Mouse (Mus musculus) thymus, postnatal 25 days (tissue): ENCODE results near the gene Helz.

Experiments used
- DNase-seq: peaks from one replicate; pipeline ENCODE4 v3.0.0; 2022

Helz gene

DNA sequence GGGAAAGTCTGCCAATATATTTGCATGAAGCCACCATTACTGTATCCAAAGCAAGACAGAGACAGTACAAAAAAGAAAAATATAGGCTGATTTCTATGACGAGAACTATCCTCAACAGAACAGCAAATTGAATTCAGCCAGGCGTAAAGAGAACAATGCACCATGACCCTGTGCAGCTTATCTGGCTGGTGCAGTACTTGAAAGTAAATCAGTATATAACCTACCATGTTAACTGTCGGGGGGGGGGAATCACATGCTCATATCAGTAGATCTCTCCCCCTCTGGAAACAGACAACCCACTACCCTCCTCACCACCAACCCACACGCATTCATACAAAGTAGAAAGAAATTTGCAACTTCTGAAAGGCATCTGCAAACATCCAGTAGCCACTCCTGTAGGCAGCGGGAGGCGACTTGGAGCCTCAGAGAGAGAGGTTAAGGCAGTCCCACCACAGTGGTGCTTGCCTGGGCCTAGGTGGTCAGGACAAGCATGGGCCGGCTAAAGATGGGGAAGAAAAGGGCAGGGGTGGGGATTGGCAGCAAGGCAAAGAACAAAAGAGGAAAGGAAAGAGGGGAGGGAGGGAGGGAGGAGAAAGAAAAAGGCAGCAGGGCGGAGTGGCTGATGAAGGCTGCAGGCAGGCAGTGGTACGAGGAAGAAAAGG is 135.1 kb downstream of the Helz start:
- no peak for DNase-seq

DNA sequence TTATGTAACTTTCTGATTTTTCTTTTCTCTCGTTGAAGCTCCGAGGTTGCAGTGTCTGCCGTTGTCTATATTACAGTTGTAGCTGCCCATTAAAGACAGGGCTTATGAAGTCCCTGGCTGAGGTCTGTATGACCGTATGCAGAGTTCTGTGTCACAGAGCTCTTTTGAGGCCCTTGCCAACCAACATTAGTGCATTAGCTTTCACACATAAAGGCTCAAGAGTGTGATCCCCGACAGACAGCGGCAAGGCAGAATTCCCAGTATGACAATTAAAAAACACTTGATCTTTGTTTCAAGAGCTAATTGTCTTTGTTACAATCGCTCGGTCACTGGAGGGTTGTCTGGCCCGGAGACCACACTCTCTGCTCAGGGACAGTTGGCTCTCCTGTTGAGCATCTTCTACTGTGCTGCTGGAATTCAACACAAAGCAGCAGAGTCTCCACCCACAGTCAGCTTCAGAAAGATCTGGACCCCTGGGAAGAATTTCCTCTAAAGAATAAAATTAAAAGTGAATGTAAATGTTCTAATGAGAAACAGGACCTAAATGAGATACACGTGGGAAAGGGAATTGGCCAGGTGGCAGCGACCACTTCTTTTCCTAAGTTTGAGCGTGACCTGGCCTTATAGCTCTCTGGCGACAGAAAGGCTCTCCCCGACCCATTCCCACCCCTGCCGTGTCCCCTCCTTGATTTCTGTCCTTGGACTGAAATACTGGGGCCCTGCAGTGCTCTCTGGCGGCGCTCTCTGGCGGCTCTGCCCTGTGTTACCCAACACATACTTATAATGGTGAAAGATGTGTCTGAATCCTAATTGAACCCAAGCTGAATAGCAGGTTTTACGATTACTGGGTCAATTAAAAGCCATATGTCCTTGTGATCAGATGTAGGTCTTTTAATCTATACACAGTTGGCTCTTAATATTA is 136.1 kb downstream of the Helz start:
- no peak for DNase-seq

- DNase-seq, result no peak
Measured at GRCm38 (mm10) chr11:107686290-107686689, 138.6 kb downstream of the Helz start.

GRCm38 (mm10) chr11:107688480-107688879 is 140.8 kb downstream of the Helz start:
- DNase-seq, result no peak

DNA sequence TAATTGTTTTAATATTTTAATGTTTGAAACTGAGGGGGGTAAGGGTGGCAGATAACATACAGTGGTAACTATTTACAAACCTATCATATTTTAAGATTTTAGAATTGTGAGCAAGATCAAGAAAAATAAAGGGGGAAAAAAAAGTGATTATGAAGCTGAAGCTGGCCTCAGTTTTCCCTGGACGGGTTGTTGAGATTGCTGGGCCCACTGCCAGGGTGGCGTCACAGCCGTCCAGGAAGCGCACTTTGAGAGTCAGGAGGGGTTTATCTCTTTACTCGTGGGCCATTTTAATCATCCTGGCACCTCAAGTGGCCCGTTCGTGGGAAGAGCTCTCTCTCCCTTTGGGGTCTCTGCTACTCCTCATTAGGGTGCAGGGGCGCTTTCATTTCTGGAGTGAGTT is 143.8 kb downstream of the Helz start:
- no peak for DNase-seq

- no peak for DNase-seq
Measured at GRCm38 (mm10) chr11:107693338-107693737, 145.6 kb downstream of the Helz start.

DNA sequence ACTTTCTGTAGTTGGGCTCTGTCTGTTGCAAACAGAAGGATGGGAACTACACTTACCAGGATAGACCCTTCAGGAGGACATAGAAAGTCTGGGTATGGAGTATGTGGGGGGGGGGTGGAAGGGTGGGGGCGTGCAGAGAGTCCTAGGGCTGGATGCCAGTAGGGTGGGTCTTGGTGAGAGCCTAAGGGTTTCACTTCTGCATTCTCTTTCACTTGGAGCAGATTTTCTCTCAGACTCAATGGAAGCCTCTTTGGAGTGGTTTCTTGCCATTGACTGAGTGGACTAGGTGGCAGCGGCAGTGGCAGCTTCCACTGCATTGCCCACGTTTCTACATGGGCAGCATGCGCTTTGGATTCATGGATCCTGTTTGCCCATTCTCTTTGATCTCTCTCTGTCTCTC is 152.2 kb downstream of the Helz start:
- DNase-seq, result no peak

- DNase-seq, result no peak
Measured at GRCm38 (mm10) chr11:107703272-107704134, 155.8 kb downstream of the Helz start.

DNA sequence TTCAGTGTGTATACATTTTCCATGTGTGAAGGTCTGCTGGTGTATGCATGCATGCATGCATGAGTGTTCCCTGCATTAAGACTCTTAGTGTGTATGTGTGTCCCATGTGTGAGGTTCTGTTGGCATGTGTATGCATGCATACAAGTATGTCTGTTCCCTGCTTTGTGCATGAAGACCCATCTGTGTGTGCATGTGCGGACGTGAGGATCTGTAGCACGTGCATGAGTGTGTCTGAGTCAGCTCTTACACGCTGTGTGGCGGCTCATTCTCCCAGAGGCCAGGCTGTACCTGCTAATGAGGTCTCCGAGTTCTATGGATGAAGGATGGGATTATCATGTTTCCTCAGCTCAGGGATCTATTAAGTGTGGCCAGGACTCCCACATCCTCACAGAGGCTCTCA is 157.3 kb downstream of the Helz start:
- no peak for DNase-seq

- no peak for DNase-seq
Measured at GRCm38 (mm10) chr11:107705476-107706074, 157.8 kb downstream of the Helz start.

DNA sequence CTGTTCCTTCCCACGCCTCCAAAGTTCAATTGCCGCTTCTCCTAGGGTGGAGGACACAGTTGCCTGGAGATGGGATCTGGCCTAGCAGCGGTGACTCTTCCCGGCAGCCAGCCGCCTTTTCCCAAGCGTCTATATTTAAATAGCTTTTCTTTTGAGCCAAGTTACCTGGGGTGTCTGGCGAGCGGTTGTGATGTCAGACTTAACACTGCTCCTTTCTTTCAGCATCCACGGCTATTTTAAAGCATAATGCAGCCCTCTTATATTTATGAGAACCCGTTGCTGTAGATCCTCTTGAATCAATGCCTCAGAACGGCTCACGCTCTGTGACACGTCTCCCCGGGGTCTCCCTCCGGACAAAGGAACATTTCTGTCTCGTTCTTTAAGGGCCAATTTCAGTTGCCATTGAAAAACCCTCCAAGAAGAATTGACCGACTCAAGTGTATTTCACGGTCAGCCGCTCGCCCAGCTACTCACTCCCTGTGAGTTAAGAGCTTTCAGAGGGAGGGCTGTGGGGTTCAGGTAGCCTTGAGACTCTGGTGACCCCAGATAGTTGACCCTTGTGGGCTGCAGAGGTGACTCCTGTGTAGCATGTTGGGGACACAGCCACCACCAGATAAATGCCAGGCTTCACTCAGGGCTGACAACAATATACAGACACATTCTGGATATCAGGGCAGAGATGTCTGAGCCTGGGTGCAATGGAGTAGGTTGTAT is 160.3 kb downstream of the Helz start:
- DNase-seq, result no peak

DNA sequence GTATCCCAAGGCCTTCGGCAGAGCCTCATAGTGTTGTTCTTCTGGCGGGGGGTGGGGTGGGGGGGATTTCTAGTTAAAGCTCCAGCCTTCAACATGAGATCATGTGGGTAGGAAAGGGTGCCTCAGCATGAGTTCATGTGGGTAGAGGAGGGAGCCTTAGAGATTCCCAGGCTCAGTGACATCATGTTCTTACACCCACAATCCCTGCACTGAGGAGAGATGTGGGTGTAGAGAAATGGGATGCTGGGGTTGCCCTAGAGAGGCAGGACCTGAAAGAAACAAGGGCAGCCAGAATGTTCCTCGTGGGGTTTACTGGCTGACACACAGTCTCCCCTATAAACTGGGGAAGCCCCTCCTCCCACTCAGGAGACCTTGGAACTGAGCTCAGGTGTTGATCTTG is 162.6 kb downstream of the Helz start:
- DNase-seq, result no peak

- no peak for DNase-seq
Measured at GRCm38 (mm10) chr11:107714368-107714767, 166.6 kb downstream of the Helz start.

DNA sequence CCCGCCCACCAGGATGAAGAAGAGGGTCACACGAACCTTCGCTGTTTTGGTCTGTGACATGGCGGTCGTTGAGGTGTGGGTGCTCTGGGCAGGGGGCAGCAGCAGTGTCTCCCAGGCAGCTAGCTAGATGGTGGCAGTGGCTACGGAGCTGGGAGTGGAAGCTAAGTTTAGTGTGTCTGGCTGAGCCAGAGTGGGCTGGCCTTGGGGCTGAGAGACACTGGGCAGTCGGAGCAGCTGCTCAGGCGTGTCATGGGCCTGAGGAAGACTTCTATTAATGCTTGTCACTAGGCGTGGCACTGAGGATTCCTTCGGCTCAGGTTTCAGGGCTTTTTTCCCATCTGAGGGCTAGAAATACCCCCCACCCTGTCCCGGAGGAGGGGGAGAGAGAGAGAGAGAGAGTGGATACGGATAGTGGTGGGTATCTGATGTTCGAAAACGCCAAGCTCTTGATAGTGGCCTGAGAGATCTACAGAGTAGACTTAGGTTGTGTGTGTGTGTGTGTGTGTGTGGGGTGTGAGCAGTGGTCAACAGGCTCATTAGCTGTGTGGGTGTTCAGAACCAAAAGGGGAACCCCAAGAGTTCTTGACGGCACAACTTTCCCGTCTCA is 168.7 kb downstream of the Helz start, which contains the start of gene Cacng1:
Gene Cacng1 (minus strand): TSS at position 191 of the 607 bp plus-strand sequence.
- DNase-seq, result no peak

DNA sequence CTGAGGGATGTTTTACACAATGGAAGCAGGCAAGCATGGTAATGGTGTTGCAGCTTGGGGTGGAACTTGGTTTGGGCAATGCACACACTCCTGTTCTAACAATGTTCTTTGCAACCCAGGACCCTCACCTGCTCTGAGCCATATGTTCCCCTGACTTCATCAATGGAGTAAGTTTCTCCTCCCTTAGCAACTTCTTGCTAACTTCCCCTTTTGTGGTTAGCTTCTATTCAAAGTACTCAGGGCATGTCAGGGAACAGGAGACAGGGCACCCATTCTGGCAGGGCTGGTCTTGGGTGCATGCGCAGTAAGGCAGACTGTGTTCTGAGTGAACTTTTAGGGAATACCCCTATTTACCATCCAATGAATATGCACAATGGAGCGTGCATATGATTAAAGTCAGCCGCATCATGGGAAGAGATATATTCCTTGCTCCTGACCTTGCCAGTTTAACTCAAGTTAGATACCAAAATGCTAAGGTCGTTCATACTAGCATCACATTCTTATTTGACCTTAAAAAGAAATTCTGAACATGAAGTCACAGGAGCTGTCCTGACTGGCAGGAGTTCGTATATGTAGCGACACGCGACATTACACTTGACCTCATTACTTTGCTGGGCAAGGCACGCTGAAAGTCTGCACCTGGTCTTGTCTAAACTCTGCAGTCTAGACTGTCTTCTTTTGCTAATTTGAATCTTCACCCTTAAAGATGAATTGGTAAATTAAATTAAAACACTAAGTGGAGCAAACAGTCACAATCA is 172.7 kb downstream of the Helz start:
- no peak for DNase-seq

- no peak for DNase-seq
Measured at GRCm38 (mm10) chr11:107721057-107721456, 173.3 kb downstream of the Helz start.

DNA sequence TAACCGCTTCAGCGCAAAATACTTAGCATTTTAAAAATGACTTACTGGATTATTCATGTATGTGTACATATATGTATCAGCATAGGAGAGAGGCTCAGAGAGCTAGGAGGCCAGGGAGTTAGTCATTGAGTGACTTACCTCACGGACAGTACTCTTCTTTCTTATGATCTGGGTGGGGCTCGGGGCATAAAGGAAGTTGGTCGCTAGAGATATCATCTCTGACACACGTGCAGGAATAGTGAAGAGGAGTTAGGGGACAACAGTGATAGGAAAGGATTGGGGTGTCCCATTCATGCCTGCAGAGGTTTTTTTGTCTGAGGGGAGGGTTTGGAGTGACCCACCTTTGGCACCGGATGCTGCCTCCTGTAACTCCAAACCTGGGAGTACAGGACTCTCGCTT is 176.9 kb downstream of the Helz start:
- DNase-seq, result no peak

- no peak for DNase-seq
Measured at GRCm38 (mm10) chr11:107728073-107728863, 180.5 kb downstream of the Helz start.

DNA sequence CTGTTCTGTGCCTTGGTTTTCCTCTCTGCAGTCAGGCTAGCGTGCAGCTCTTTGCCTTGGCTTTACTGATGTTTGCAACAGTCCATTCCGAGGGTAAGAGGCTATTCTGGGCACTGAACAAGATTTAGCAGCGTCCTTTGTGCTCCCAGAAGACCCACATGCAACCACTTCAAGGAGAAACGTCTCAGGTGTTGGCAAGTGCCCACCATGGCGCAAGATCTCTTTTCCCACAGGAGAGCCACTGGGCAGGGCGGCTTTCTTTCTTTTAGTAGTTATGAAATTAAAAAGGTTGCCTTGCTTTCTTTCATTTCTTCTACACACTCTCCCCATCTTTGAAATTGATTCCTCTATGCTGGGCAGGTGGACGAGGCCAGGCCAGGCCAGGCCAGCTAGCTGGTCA is 181.4 kb downstream of the Helz start:
- no peak for DNase-seq

- no peak for DNase-seq
Measured at GRCm38 (mm10) chr11:107730940-107731339, 183.2 kb downstream of the Helz start.
